ENCODE assay signal across 16 mouse cellular contexts in genomic region chr10:43945435-43945834, GRCm38 (mm10).
"Had no signal": no experiment of that assay in that cellular context is flagged by ENCODE, and none has a peak within 500 bp of the region (broad histone marks: within the 10 kb centered on the region; RNA-seq: fewer than 3 reads in every experiment).

No protein-coding gene starts in this region.

- H3K9me3 ChIP-seq: liver, embryonic 13.5 days; midbrain, embryonic 15.5 days; neural tube, embryonic 12.5 days; neural tube, embryonic 15.5 days had no signal

- DNase-seq: left cerebral cortex, postnatal 4 days; liver, embryonic 13.5 days; lung, adult 2 months; lung, postnatal 14 days; lung, postnatal 4 days; right cerebral cortex, adult 18-20 months; right cerebral cortex, postnatal 14 days; spleen, adult 18-20 months; thymus, adult 18-20 months; thymus, postnatal 36 days had no signal

- H3K9ac ChIP-seq: liver, embryonic 13.5 days; midbrain, embryonic 15.5 days; neural tube, embryonic 15.5 days had no signal

- H3K36me3 ChIP-seq: midbrain, embryonic 15.5 days; neural tube, embryonic 15.5 days had no signal

- H3K4me2 ChIP-seq: liver, embryonic 13.5 days; midbrain, embryonic 11.5 days; midbrain, embryonic 15.5 days; neural tube, embryonic 12.5 days; neural tube, embryonic 15.5 days had no signal

- H3K27ac ChIP-seq: hindbrain, postnatal 0 days; liver, embryonic 13.5 days; midbrain, embryonic 15.5 days; neural tube, embryonic 12.5 days; neural tube, embryonic 15.5 days had no signal

- ATAC-seq: hindbrain, postnatal 0 days; inflammation-experienced regulatory T-cells, adult 6 months; midbrain, embryonic 15.5 days had no signal

- H3K4me3 ChIP-seq: liver, embryonic 13.5 days; midbrain, embryonic 15.5 days; neural tube, embryonic 12.5 days; neural tube, embryonic 15.5 days had no signal

- H3K4me1 ChIP-seq: liver, embryonic 13.5 days; neural tube, embryonic 12.5 days had no signal

- H3K27me3 ChIP-seq: liver, embryonic 13.5 days; midbrain, embryonic 15.5 days; neural tube, embryonic 12.5 days; neural tube, embryonic 15.5 days had no signal
